Mouse (Mus musculus) olfactory bulb, adult 2 months (tissue): ENCODE measurements around the gene Ociad1. TPM values are rescaled to one million over a fixed set of nuclear protein-coding genes. Genes with fewer than 3 reads are reported as not detected.

ENCODE experiments used
- H3K27ac ChIP-seq: fragments of 200-500 bp; 2 replicates; pipeline ENCODE4 v1.5.1; 2012; ENCODE audit warnings: low read depth, low read length; ENCODE audit not compliant: insufficient read depth
- H3K4me1 ChIP-seq: fragments of 200-500 bp; 2 replicates; pipeline ENCODE4 v1.6.1; 2012; ENCODE audit warnings: low read length; ENCODE audit not compliant: control insufficient read depth, insufficient read depth
- H3K4me3 ChIP-seq: fragments of 200-500 bp; 2 replicates; pipeline ENCODE4 v1.5.1; 2012; ENCODE audit warnings: mild to moderate bottlenecking, low read depth, low read length, moderate library complexity; ENCODE audit not compliant: insufficient read depth
- CTCF ChIP-seq: fragments of 200-500 bp; IDR thresholded peaks from 2 replicates; pipeline ENCODE4 v1.5.1; 2012; ENCODE audit warnings: low read depth, mild to moderate bottlenecking, low read length, moderate library complexity; ENCODE audit not compliant: insufficient read depth
- POLR2A ChIP-seq: fragments of 200-500 bp; IDR thresholded peaks from 2 replicates; pipeline ENCODE4 v1.6.1; 2012; ENCODE audit warnings: mild to moderate bottlenecking, low read depth, low read length, moderate library complexity; ENCODE audit not compliant: insufficient read depth
- WGBS: fragments of 180-500 bp; shearing (Covaris S2); methylation state at CpG from one replicate; pipeline ENCODE4 v1.1.7; 2018; 5-methylcytosine and 5-hydroxymethylcytosine counted together
- polyA plus RNA-seq: library from polyadenylated mRNA; stranded (reverse); fragments of >200 nt; gene quantifications from 2 replicates; pipeline ENCODE4 v1.2.4, GENCODE M21; 2012; ENCODE audit warnings: low replicate concordance; ENCODE audit not compliant: missing spikeins, insufficient read depth, insufficient read length

The Ociad1 gene
- polyA plus RNA-seq, 1 experiment: 165 TPM

DNA sequence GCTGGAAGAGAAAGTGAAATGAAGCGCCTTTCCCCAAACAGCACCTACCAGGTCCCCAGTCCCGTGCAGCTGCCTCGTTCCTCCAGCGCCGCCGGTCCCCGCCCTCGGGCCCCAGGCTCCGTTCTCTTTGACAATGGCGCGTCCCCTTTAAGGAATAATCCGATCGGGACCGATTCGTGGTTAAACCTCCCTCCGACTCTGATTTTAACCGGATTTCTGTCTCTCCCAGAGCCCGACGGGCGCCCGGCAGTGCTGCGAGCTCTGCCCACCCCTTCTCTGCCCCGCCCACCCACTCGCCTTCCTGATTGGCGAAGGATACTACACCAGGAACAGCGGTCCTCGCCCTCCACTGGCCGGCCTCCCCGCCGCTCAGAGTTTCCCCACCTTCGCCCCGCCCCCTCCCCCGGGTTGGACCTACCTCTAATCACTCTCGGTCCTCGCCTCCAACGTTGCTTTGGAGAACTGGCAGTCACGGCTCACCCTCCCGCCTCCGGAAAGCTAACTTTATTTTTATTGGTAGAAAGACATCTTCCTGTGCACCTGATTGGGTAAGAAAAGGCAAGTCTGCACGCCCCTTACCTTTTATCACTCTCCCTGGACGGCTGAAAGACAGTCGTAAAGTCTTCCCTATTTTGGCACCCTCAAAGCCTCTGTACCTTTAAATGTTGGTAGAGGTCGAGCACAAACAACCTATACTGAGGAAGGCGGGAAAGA lies 36.1 kb upstream of the Ociad1 start, which contains the start of gene Fryl:
Fryl (minus strand) TSS at position 268 of the 714 bp plus-strand sequence.
- TF ChIP-seq POLR2A (peak; percentile 55), CTCF (no peak)
- Histone ChIP-seq H3K4me1 (peaks cover 2% of the 10 kb centered on the region), H3K27ac (peak within 1 kb of the TSS; percentile 75), H3K4me3 (peak within 1 kb of the TSS; percentile 94)
- WGBS: under 1% methylated on average over 44 of the region's 44 CpGs

DNA sequence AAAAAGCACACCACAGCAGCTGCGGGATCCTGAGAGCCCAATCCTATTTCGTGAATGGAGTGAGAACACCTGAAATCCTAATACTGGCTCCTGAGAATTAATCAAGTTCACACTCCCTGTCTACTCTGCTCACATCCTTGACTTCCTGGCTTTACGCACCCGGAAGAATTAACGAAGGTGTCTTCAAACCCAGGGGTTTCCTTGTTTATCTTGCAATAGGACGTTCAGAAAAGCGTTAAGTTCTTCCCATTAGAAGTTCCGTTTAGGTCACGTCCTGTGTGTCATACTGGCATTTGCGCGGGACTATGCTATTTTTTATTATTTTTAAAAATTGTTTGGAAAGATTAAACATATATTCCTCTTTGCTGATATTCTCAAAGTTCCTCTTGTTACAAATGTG lies 35.5 kb upstream of the Ociad1 start:
- Histone ChIP-seq H3K27ac (no peak overlapping the region), H3K4me1 (peaks cover 2% of the 10 kb centered on the region), H3K4me3 (peak overlapping the region; percentile 31)
- TF ChIP-seq CTCF (no peak), POLR2A (no peak)
- WGBS: 3% methylated on average over 11 of the region's 11 CpGs

DNA sequence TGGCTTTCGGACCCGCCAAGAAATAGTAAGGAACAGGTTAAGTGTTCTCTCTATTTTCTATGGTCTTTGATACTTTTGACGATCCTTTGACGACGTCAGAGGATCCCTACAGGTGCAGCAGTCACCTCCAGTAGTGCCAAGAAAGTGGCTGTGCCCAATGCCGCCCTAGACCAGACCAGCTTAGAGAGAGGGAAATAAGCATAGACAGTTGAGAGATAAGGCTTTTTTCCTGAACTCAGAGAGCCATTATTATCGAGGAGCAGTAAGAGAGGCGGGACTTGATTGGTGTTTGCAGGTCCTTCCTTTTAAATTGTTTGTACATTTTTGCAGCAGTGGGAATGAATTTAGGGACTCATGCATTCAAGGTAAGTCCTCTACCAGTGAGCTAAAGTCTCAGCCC lies 34.9 kb upstream of the Ociad1 start:
- WGBS: 55% methylated on average over 8 of the region's 8 CpGs
- no peak for TF ChIP-seq CTCF
- TF ChIP-seq POLR2A: no peak
- Histone ChIP-seq H3K27ac (no peak overlapping the region), H3K4me1 (peaks cover 2% of the 10 kb centered on the region), H3K4me3 (no peak overlapping the region)

DNA sequence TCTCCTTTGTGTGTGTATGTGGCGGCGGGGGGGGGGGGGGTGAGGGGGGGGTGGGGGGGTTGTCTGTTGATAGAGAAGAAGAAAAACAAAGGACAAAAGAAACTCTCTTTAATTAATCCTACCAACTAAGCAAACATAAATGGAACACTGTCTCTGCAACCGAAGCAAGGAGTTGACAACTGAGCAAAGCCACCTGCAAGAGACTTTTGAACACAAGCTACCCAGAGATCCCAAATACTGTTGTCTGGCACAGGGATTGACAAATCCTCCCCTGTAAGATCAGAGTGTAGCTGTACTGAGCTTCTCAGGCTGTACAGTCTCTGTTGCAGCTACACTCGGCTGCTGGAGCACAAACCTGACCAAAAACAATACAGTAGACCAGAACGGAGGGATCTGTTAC lies 28.5 kb upstream of the Ociad1 start:
- no peaks in the 10 kb centered on the region for H3K4me1 ChIP-seq
- TF ChIP-seq POLR2A: no peak
- TF ChIP-seq CTCF: no peak
- H3K27ac ChIP-seq: no peak overlapping the region
- no peak overlapping the region for H3K4me3 ChIP-seq
- WGBS: 48% methylated on average over 5 of the region's 5 CpGs

DNA sequence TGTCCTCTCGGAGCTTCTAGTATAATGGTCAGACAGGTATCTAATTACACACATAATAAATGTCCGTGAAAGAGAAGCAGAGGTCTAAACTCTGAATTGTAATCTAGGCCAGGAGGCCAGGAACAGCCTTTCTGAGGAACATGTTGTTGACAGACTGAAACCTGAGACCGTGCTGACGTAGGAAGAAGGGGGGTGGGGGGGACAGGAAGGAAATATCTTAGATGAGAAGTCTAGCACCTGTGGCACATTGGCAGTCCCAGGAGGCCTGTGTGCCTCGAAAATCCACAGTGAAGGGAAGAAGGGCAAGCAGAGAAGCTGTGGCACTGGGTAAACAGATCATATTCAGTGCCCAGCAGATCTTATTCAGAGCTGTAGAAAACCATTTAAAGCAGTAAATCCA lies 27.1 kb upstream of the Ociad1 start:
- peaks cover 3% of the 10 kb centered on the region for H3K4me1 ChIP-seq
- no peak overlapping the region for H3K27ac ChIP-seq
- TF ChIP-seq POLR2A: no peak
- no peak for TF ChIP-seq CTCF
- WGBS: 76% methylated on average over 5 of the region's 5 CpGs
- H3K4me3 ChIP-seq: no peak overlapping the region

DNA sequence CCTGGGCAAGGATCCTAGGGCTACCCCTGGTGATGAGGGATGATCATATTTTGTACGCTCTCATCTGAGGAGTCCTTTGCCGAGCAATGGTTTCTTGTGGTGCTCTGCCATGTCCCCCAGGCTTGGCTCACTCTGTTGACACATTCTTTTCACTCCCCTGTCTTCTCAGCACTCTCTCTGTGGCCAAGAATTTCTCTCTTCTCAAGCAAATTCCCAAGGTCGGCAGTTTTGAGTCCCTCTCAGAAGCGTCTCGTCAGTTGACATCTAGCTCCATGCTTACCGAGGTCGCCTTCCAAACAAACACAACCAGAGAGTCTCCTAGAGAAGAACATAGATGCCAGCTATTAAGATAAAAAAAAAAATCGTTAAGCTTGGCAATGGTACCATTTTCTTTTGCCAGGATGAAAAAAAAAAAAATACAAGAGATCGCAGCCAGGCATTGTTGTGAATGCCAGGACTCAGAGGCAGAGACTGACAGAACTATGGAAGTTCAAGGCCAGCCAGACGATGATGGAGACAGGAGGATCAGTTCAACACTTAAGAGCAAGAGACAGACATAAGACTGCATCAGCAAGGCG lies 23.9 kb upstream of the Ociad1 start:
- H3K4me3 ChIP-seq: no peak overlapping the region
- 60% methylated on average over 11 of the region's 11 CpGs for WGBS
- H3K4me1 ChIP-seq: peaks cover 3% of the 10 kb centered on the region
- no peak overlapping the region for H3K27ac ChIP-seq
- TF ChIP-seq POLR2A (no peak), CTCF (no peak)

DNA sequence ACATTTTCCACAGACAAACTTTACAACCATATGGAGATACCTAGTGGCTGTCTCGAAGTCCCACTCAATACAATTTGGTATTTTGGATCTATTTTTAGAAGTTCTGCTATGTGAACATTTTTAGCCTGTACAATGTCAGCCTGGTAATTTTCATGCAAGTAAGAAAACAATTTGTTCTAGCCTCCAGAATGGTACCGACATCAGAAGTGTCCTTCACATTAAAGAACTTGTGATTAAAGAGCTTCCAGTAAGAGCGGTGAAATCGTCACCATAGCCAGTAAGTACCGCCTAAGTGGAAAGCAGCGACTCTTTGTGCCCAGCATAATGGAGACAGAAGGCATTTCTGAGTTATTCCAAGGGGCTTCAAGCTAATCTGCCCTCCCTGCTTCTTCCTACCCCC lies 22.0 kb upstream of the Ociad1 start:
- WGBS: 29% methylated on average over 6 of the region's 6 CpGs
- peak overlapping the region; percentile 73; the same call in 1 of the 2 replicates for H3K27ac ChIP-seq

DNA sequence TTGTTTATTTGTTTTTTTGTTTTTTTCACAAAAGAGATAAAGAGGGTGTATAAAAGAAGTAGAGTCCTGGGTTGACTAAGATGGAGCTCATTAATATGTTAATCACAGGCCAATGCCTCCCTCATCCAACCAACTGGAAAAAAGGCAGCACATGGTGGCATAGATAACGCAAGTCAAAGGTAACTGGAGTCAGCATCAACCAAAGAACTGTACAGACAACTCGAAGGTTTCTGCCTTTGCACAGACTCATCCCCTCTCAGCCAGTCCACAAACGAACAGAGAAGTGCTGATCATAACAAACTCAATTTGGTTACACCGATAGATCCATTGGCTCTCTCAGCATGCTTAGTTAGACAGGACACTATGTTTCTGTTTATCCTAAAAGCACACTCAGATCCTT lies 19.4 kb upstream of the Ociad1 start:
- Histone ChIP-seq H3K4me3 (no peak overlapping the region), H3K27ac (no peak overlapping the region), H3K4me1 (peaks cover 3% of the 10 kb centered on the region)
- TF ChIP-seq CTCF: no peak
- no peak for TF ChIP-seq POLR2A
- WGBS: 80% methylated on average over 4 of the region's 4 CpGs

More for the DNA sequence above, 22.0 kb upstream of the Ociad1 start:
- H3K4me1 ChIP-seq: peaks cover 3% of the 10 kb centered on the region
- TF ChIP-seq CTCF (no peak), POLR2A (no peak)
- H3K4me3 ChIP-seq: no peak overlapping the region

DNA sequence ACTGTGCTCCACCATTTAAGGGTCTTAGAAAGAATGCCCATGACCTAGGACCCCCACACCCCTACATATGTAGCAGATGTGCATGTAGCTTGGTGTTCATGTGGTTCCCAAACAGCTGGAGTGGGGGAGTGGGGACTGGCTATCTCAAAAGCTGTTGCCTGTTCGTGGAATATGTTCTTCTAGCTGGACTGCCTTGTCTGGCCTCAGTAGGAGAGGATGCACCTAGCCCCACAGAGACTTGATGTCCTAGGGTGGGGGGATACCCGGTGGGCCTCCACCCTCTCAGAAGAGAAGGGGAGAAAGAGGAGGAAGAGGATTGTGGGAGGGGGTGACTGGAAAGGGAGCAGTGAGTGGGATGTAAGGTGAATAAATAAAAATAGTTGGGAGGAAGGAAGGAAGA lies 17.6 kb upstream of the Ociad1 start:
- H3K4me1 ChIP-seq: peaks cover 3% of the 10 kb centered on the region; the same call in 1 of the 2 replicates
- no peak overlapping the region for H3K27ac ChIP-seq
- 78% methylated on average over 2 of the region's 2 CpGs for WGBS
- no peak overlapping the region for H3K4me3 ChIP-seq
- TF ChIP-seq CTCF: no peak
- no peak for TF ChIP-seq POLR2A
